Mouse (Mus musculus): ENCODE measurements around the gene Ntn3.

Gene Ntn3

GRCm38 (mm10) chr17:24210591-24210990 is 1.3 kb upstream of the Ntn3 start:
- DNase-seq: no peak

- no peak for DNase-seq
These were observed 547 bp upstream of the Ntn3 start for GRCm38 (mm10) chr17:24209916-24210240.

- DNase-seq: no peak
These were observed 689 bp downstream of the Ntn3 start for GRCm38 (mm10) chr17:24208641-24209042.

GRCm38 (mm10) chr17:24207768-24208640 is 1.3 kb downstream of the Ntn3 start:
- DNase-seq: no peak

- no peak for DNase-seq
These were observed 2.6 kb downstream of the Ntn3 start for GRCm38 (mm10) chr17:24206451-24207351.

- no peak for DNase-seq
These were observed 3.4 kb downstream of the Ntn3 start for GRCm38 (mm10) chr17:24205908-24206361.

GRCm38 (mm10) chr17:24205284-24205888 is 3.9 kb downstream of the Ntn3 start, which contains the start of gene Tbc1d24:
Tbc1d24 (minus strand) TSS chr17:24205562.
- DNase-seq: peak; percentile 88

- no peak for DNase-seq
These were observed 4.5 kb downstream of the Ntn3 start for GRCm38 (mm10) chr17:24204846-24205245.

GRCm38 (mm10) chr17:24203611-24204534 is 5.5 kb downstream of the Ntn3 start:
- DNase-seq: peak; percentile 21

- no peak for DNase-seq
These were observed 6.3 kb downstream of the Ntn3 start for GRCm38 (mm10) chr17:24203068-24203467.

- no peak for DNase-seq
These were observed 8.2 kb downstream of the Ntn3 start for GRCm38 (mm10) chr17:24201092-24201491.

GRCm38 (mm10) chr17:24199741-24200140 is 9.6 kb downstream of the Ntn3 start:
- peak; percentile 36 for DNase-seq

- DNase-seq: no peak
These were observed 10.1 kb downstream of the Ntn3 start for GRCm38 (mm10) chr17:24199252-24199651.

- no peak for DNase-seq
These were observed 12.1 kb downstream of the Ntn3 start for GRCm38 (mm10) chr17:24197032-24197824.

- no peak for DNase-seq
These were observed 14.0 kb downstream of the Ntn3 start for GRCm38 (mm10) chr17:24195349-24195748.

GRCm38 (mm10) chr17:24193769-24194168 is 15.6 kb downstream of the Ntn3 start:
- no peak for DNase-seq

- DNase-seq: no peak
These were observed 16.1 kb downstream of the Ntn3 start for GRCm38 (mm10) chr17:24193268-24193667.

GRCm38 (mm10) chr17:24192848-24193247 is 16.5 kb downstream of the Ntn3 start:
- DNase-seq: no peak

GRCm38 (mm10) chr17:24191481-24191880 is 17.9 kb downstream of the Ntn3 start:
- no peak for DNase-seq

GRCm38 (mm10) chr17:24190934-24191333 is 18.4 kb downstream of the Ntn3 start:
- DNase-seq: no peak

- DNase-seq: no peak
These were observed 35.1 kb downstream of the Ntn3 start for GRCm38 (mm10) chr17:24174259-24174658.
